Mouse (Mus musculus): Measurements from ENCODE around the gene Mrpl58. TPM values are rescaled to one million over a fixed set of nuclear protein-coding genes. Genes with fewer than 3 reads are reported as not detected.
"Not testable (repeated sequence)": the region's sequence is repeated elsewhere in the genome, so short reads cannot be mapped to it uniquely, and the experiment has no call there.

Gene Mrpl58
- polyA plus RNA-seq, 1 experiment from 2014 or later = 203 TPM

DNA sequence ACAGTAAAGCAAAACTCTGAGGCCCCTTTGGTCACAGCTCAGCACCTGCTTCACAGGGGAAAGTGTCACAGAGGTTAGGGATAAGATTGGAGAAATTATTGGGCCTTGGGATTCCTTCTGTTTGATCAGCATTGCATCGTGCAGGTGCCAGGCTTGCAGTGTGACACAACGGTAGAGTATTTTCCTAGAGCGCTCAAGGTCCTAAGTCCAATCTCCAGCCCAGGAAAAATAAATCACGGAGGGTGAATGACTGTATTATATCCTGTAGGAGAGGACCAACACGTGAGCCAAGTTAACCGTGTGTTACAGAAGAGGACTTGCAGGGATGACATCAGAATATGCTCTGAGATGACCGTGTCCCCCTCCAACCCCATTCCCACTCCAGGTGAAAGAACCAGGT is 46.6 kb downstream of the Mrpl58 start:
- Histone ChIP-seq H3K9me3 (ENCODE audit: low read length) (no peaks in the 10 kb centered on the region; the same call in 1 of the 2 replicates), H3K4me3 (ENCODE audit: low read length) (no peak overlapping the region), H3K4me2 (replicated peaks; ENCODE audit: low read depth, low read length) (no peak overlapping the region), H3K27ac (ENCODE audit: low read length) (peak overlapping the region; percentile 96), H3K9ac (replicated peaks; ENCODE audit: low read length) (no peak overlapping the region), H3K4me1 (ENCODE audit: insufficient read depth, low read length) (peaks cover 42% of the 10 kb centered on the region), H3K36me3 (ENCODE audit: insufficient read depth, low read length) (no peaks in the 10 kb centered on the region), H3K27me3 (ENCODE audit: insufficient read depth, low read length) (no peaks in the 10 kb centered on the region)
- ATAC-seq (ENCODE audit: low FRiP score, low TSS enrichment) = no peak
- 55% methylated on average over 7 of the region's 7 CpGs for WGBS

DNA sequence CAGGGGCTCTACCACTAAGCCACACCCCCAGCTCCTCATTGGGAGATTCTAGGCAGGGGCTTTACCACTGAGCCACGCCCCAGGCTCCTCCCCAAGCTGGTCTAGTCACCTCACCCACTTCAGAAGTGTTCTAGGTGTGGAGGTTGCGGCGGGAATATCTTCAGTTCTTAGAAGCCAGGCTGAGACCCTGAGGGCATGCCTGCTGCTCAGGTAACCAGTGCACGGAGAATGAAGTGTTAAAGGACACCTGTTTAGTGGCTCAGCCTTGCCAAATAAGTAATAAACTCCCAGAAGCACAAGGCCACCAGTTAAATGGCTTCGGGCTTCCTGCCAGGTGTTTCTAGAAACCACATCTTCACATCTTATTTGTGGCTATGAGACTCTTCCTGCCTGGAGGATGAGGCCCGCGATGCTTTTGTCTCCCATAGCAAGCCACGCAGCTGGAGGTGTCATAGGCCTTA is 48.3 kb downstream of the Mrpl58 start:
- no peaks in the 10 kb centered on the region; the same call in 1 of the 2 replicates for H3K9me3 ChIP-seq (ENCODE audit: low read length)
- H3K4me2 ChIP-seq (replicated peaks; ENCODE audit: low read depth, low read length) = no peak overlapping the region
- no peak for ATAC-seq (ENCODE audit: low FRiP score, low TSS enrichment)
- peaks cover 36% of the 10 kb centered on the region for H3K4me1 ChIP-seq (ENCODE audit: insufficient read depth, low read length)
- H3K27me3 ChIP-seq (ENCODE audit: insufficient read depth, low read length) = no peaks in the 10 kb centered on the region
- no peak overlapping the region for H3K9ac ChIP-seq (replicated peaks; ENCODE audit: low read length)
- 0 out of 2 replicates have a peak overlapping the region, but pooled peaks have one; percentile 5 for H3K27ac ChIP-seq (ENCODE audit: low read length)
- H3K4me3 ChIP-seq (ENCODE audit: low read length) = no peak overlapping the region
- no peaks in the 10 kb centered on the region for H3K36me3 ChIP-seq (ENCODE audit: insufficient read depth, low read length)
- WGBS = 80% methylated on average over 8 of the region's 8 CpGs

DNA sequence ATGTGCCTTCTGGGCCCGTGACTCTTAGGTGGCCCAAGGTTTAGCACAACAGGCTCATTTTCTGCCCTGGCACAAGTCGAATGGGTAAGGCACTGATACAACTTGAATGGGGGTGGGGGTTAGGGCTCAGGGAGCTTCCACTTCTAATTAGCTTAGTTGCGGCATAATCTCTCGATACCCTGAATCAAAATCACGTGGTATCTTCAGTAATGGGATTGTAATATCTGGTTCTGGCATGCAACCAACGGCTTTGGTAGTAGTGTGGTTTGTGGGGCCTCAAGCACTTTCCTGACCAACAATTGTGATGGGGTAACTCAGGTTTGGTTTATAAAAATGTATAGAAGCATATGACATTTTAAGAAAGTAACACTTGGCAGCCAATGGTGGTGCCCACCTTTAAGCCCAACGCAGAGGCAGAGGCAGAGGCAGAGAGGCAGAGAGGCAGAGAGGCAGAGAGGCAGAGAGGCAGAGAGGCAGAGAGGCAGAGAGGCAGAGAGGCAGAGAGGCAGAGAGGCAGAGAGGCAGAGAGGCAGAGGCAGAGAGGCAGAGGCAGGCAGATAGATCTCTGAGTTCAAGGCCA is 48.8 kb downstream of the Mrpl58 start:
- no peak for ATAC-seq (ENCODE audit: low FRiP score, low TSS enrichment)
- H3K9ac ChIP-seq (replicated peaks; ENCODE audit: low read length) = no peak overlapping the region
- WGBS = 83% methylated on average over 7 of the region's 7 CpGs
- H3K27ac ChIP-seq (ENCODE audit: low read length) = no peak overlapping the region
- H3K4me3 ChIP-seq (ENCODE audit: low read length) = no peak overlapping the region
- H3K4me2 ChIP-seq (replicated peaks; ENCODE audit: low read depth, low read length) = no peak overlapping the region
- no peaks in the 10 kb centered on the region; the same call in 1 of the 2 replicates for H3K9me3 ChIP-seq (ENCODE audit: low read length)
- H3K27me3 ChIP-seq (ENCODE audit: insufficient read depth, low read length) = no peaks in the 10 kb centered on the region
- H3K4me1 ChIP-seq (ENCODE audit: insufficient read depth, low read length) = peaks cover 31% of the 10 kb centered on the region
- no peaks in the 10 kb centered on the region for H3K36me3 ChIP-seq (ENCODE audit: insufficient read depth, low read length)

DNA sequence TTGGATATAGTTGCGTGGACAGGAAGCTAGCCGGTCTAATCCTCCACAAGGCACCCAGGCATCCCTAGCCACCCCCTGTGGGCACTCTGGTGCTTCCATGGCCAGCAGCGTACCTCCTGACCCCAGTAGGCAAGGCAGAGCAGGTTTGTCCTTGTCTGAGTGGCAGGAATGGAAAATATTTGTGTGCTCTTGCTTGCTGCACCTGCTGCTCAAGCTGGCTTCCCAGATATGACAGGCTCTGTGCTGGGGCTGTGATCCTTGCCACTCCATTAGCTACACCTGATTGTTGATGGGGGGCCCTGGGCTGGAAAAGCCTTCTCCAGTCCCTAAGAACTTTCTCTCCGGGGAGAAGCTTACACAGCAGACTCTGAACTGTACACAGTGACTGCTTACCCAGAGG is 49.8 kb downstream of the Mrpl58 start:
- 0 out of 2 replicates have a peak overlapping the region, but pooled peaks have one; percentile 11 for H3K9ac ChIP-seq (replicated peaks; ENCODE audit: low read length)
- no peaks in the 10 kb centered on the region for H3K27me3 ChIP-seq (ENCODE audit: insufficient read depth, low read length)
- WGBS = 63% methylated on average over 4 of the region's 4 CpGs
- H3K36me3 ChIP-seq (ENCODE audit: insufficient read depth, low read length) = no peaks in the 10 kb centered on the region
- no peak overlapping the region for H3K4me3 ChIP-seq (ENCODE audit: low read length)
- ATAC-seq (ENCODE audit: low FRiP score, low TSS enrichment) = no peak
- H3K9me3 ChIP-seq (ENCODE audit: low read length) = no peaks in the 10 kb centered on the region; the same call in 1 of the 2 replicates
- peak overlapping the region; percentile 73 for H3K27ac ChIP-seq (ENCODE audit: low read length)
- H3K4me2 ChIP-seq (replicated peaks; ENCODE audit: low read depth, low read length) = no peak overlapping the region
- peaks cover 26% of the 10 kb centered on the region for H3K4me1 ChIP-seq (ENCODE audit: insufficient read depth, low read length)

DNA sequence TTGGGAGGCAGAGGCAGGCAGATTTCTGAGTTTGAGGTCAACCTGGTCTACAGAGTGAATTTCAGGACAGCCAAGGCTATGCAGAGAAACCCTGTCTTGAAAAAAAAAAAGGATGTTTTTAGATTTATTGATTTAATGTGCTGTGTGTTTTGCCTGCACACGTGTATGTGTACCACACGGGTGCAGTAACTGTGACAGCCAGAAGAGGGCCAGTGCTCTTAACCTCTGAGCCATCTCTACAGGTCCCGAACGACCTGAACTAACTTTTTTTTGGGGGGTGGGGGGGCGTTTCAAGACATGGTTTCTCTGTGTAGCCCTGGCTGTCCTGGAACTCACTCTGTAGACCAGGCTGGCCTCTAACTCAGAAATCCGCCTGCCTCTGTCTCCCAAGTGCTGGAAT is 51.3 kb downstream of the Mrpl58 start:
- not testable (repeated sequence) for H3K9me3 ChIP-seq (ENCODE audit: low read length); H3K27ac ChIP-seq (ENCODE audit: low read length); H3K4me2 ChIP-seq (replicated peaks; ENCODE audit: low read depth, low read length); H3K9ac ChIP-seq (replicated peaks; ENCODE audit: low read length); H3K27me3 ChIP-seq (ENCODE audit: insufficient read depth, low read length); ATAC-seq (ENCODE audit: low FRiP score, low TSS enrichment); H3K36me3 ChIP-seq (ENCODE audit: insufficient read depth, low read length); H3K4me3 ChIP-seq (ENCODE audit: low read length)
- 88% methylated on average over 6 of the region's 6 CpGs for WGBS
- H3K4me1 ChIP-seq (ENCODE audit: insufficient read depth, low read length) = peaks cover 13% of the 10 kb centered on the region

DNA sequence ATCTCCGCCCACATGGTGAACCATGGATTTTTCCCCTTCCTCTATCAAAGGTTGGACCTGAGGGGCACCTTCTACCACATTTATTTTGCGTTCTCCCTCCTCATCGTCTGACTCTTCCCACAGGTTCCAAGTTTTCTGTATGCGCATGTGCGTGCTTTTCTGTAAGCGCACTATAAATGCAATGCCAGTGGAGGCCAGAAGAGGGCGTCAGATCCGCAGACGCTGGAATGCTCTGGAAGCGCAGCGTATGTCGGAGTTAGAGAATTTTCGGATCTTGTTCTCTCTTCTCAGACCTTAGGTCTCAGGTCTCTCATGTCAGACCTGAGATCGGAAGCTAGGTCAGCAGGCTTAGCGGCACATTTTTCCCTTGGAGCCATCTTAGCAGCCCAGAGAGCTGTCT is 52.1 kb downstream of the Mrpl58 start:
- H3K36me3 ChIP-seq (ENCODE audit: insufficient read depth, low read length) = no peaks in the 10 kb centered on the region
- no peak overlapping the region for H3K9ac ChIP-seq (replicated peaks; ENCODE audit: low read length)
- H3K4me3 ChIP-seq (ENCODE audit: low read length) = no peak overlapping the region
- H3K4me1 ChIP-seq (ENCODE audit: insufficient read depth, low read length) = peaks cover 5% of the 10 kb centered on the region
- no peak for ATAC-seq (ENCODE audit: low FRiP score, low TSS enrichment)
- 88% methylated on average over 15 of the region's 15 CpGs for WGBS
- no peak overlapping the region for H3K4me2 ChIP-seq (replicated peaks; ENCODE audit: low read depth, low read length)
- no peak overlapping the region for H3K27ac ChIP-seq (ENCODE audit: low read length)
- H3K27me3 ChIP-seq (ENCODE audit: insufficient read depth, low read length) = no peaks in the 10 kb centered on the region
- no peaks in the 10 kb centered on the region; the same call in 1 of the 2 replicates for H3K9me3 ChIP-seq (ENCODE audit: low read length)

DNA sequence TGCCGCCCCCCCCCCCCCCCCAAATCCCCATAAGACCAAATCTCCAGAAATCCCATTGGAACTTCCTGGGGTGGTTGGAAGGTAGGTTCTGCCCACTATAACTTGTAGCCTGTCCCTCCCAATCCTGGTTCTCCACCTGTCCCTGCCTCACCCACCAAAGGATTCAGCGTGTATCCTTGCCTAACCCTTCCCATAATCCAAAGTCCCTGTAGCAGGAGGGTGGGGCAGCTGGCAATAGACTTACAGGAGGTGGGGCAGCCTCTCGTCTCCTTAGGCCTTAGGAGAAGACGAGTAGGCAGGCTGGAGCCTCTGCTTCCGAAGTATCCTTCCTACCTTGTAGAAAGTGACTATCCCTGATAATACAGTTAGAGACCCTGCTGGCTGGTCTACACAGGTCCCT is 52.6 kb downstream of the Mrpl58 start:
- Histone ChIP-seq H3K4me3 (ENCODE audit: low read length) (no peak overlapping the region), H3K4me2 (replicated peaks; ENCODE audit: low read depth, low read length) (no peak overlapping the region), H3K36me3 (ENCODE audit: insufficient read depth, low read length) (no peaks in the 10 kb centered on the region), H3K27me3 (ENCODE audit: insufficient read depth, low read length) (no peaks in the 10 kb centered on the region), H3K9ac (replicated peaks; ENCODE audit: low read length) (no peak overlapping the region), H3K27ac (ENCODE audit: low read length) (no peak overlapping the region), H3K9me3 (ENCODE audit: low read length) (no peaks in the 10 kb centered on the region; the same call in 1 of the 2 replicates), H3K4me1 (ENCODE audit: insufficient read depth, low read length) (peaks cover 3% of the 10 kb centered on the region)
- 94% methylated on average over 5 of the region's 5 CpGs for WGBS
- no peak for ATAC-seq (ENCODE audit: low FRiP score, low TSS enrichment)

DNA sequence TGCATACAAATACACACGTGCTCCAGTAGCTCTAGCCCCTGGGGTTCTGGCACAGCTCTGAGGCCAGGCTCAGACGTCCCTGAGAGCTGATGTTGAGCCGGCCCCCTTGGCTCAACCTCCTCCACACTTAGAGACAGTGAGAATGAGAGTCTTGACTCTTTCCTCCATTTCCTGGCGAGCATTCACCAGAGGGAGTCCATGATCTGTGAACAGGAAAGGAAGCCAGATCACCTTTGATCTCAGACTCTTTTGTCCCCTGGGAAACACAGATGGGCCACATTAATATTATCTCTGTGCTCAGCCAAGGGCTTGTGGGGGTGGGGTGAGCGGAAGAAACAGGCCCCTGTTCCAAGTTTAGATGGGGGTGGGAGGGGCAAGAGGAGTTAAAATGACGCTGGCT is 53.9 kb downstream of the Mrpl58 start:
- Histone ChIP-seq H3K4me1 (ENCODE audit: insufficient read depth, low read length) (peaks cover 3% of the 10 kb centered on the region), H3K36me3 (ENCODE audit: insufficient read depth, low read length) (no peaks in the 10 kb centered on the region), H3K27me3 (ENCODE audit: insufficient read depth, low read length) (no peaks in the 10 kb centered on the region), H3K4me3 (ENCODE audit: low read length) (no peak overlapping the region), H3K9ac (replicated peaks; ENCODE audit: low read length) (no peak overlapping the region), H3K4me2 (replicated peaks; ENCODE audit: low read depth, low read length) (no peak overlapping the region), H3K9me3 (ENCODE audit: low read length) (no peaks in the 10 kb centered on the region; the same call in 1 of the 2 replicates), H3K27ac (ENCODE audit: low read length) (no peak overlapping the region)
- 28% methylated on average over 6 of the region's 6 CpGs for WGBS
- 0 out of 2 replicates have a peak, but pooled peaks have one; percentile 24 for ATAC-seq (ENCODE audit: low FRiP score, low TSS enrichment)

DNA sequence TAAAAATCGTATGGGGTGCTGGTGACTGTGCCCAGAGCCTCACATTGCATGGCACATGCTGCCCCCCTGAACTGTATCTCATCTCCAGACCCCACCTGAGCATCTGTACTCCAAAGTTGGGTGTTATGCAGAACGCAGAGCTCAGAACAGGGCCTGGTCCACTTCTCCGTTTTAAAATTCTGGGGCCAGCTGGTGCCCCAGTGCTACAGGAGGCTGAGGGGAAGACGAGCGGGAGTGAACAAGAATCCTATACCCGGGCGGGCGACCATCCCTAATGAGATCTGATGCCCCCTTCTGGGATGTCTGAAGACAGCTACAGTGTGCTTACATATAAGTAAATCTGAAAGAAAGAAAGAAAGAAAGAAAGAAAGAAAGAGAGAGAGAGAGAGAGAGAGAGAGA is 57.4 kb downstream of the Mrpl58 start:
- no peak overlapping the region for H3K4me2 ChIP-seq (replicated peaks; ENCODE audit: low read depth, low read length)
- no peak overlapping the region for H3K9ac ChIP-seq (replicated peaks; ENCODE audit: low read length)
- H3K9me3 ChIP-seq (ENCODE audit: low read length) = no peaks in the 10 kb centered on the region
- no peak overlapping the region for H3K27ac ChIP-seq (ENCODE audit: low read length)
- no peaks in the 10 kb centered on the region; the same call in none of the 2 replicates for H3K4me1 ChIP-seq (ENCODE audit: insufficient read depth, low read length)
- no peak overlapping the region for H3K4me3 ChIP-seq (ENCODE audit: low read length)
- no peaks in the 10 kb centered on the region for H3K36me3 ChIP-seq (ENCODE audit: insufficient read depth, low read length)
- WGBS = 37% methylated on average over 8 of the region's 8 CpGs
- H3K27me3 ChIP-seq (ENCODE audit: insufficient read depth, low read length) = no peaks in the 10 kb centered on the region
- ATAC-seq (ENCODE audit: low FRiP score, low TSS enrichment) = no peak

DNA sequence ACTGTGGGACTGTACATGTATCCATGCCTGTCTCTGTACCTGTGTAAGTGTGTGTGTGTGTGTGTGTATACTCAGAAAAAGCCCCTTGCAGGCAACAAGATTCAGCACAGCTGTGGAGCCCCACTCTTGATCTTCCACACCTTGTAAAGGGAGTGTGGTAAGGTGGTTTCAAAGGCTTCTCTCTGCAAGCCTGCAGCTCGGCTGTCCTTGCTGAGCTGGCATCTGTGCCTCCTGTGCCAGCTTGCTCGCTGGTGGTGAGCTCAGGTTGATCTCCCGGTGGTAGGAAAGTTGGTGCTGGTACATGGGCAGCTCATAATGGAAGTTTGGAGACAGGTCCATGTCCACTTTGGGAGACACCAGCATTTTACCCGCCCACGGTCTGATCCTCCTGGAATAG is 58.3 kb downstream of the Mrpl58 start:
- Histone ChIP-seq H3K9ac (replicated peaks; ENCODE audit: low read length) (no peak overlapping the region), H3K36me3 (ENCODE audit: insufficient read depth, low read length) (no peaks in the 10 kb centered on the region), H3K27ac (ENCODE audit: low read length) (peak overlapping the region; percentile 8; the same call in 1 of the 2 replicates), H3K4me2 (replicated peaks; ENCODE audit: low read depth, low read length) (0 out of 2 replicates have a peak overlapping the region, but pooled peaks have one; percentile 38), H3K4me1 (ENCODE audit: insufficient read depth, low read length) (no peaks in the 10 kb centered on the region; the same call in none of the 2 replicates), H3K4me3 (ENCODE audit: low read length) (peak overlapping the region; percentile 28; the same call in 1 of the 2 replicates), H3K27me3 (ENCODE audit: insufficient read depth, low read length) (no peaks in the 10 kb centered on the region), H3K9me3 (ENCODE audit: low read length) (no peaks in the 10 kb centered on the region)
- ATAC-seq (ENCODE audit: low FRiP score, low TSS enrichment) = no peak
- 81% methylated on average over 5 of the region's 5 CpGs for WGBS

Measured in kidney, embryonic 16.5 days (tissue).